Mouse (Mus musculus) intestine, embryonic 16.5 days (tissue): ENCODE data around the gene Cabcoco1. TPM values are rescaled to one million over a fixed set of nuclear protein-coding genes. Genes with fewer than 3 reads are reported as not detected.
A peak's percentile ranks its signal among the peaks of the same experiment; 100 is the strongest.

Experiments
- ATAC-seq: fragments of 200-750 bp; cut with Nextera tagmentation; 2 replicates; pipeline ENCODE4 v1.8.0; 2017; ENCODE audit warnings: moderate TSS enrichment, moderate library complexity
- H3K27ac ChIP-seq: fragments of 300-500 bp; sonication (generic); 2 replicates; pipeline ENCODE4 v1.5.1; 2014; ENCODE audit warnings: mild to moderate bottlenecking, low read length
- H3K27me3 ChIP-seq: fragments of 300-500 bp; sonication (generic); replicated peaks from 2 replicates; pipeline ENCODE4 v1.6.1; 2014; ENCODE audit warnings: low read length, control low read depth, mixed read lengths; ENCODE audit not compliant: control insufficient read depth, insufficient read depth
- H3K36me3 ChIP-seq: fragments of 300-500 bp; sonication (generic); 2 replicates; pipeline ENCODE4 v1.6.1; 2014; ENCODE audit warnings: low read length, control low read depth; ENCODE audit not compliant: control insufficient read depth, insufficient read depth
- H3K4me1 ChIP-seq: fragments of 300-500 bp; sonication (generic); 2 replicates; pipeline ENCODE4 v1.6.1; 2014; ENCODE audit warnings: low read length, control low read depth, mixed read lengths; ENCODE audit not compliant: control insufficient read depth, insufficient read depth
- H3K4me2 ChIP-seq: fragments of 300-500 bp; sonication (generic); 2 replicates; pipeline ENCODE4 v1.6.1; 2014; ENCODE audit warnings: low read depth, low read length, control low read depth
- H3K4me3 ChIP-seq: fragments of 300-500 bp; sonication (generic); 2 replicates; pipeline ENCODE4 v1.5.1; 2014; ENCODE audit warnings: mild to moderate bottlenecking, low read length
- H3K9ac ChIP-seq: fragments of 300-500 bp; sonication (generic); 2 replicates; pipeline ENCODE4 v1.6.1; 2014; ENCODE audit warnings: low read depth, low read length
- H3K9me3 ChIP-seq: fragments of 300-500 bp; sonication (generic); 2 replicates; pipeline ENCODE4 v1.6.1; 2016; ENCODE audit warnings: low read length, control low read depth; ENCODE audit not compliant: control insufficient read depth
- WGBS: fragments of 180-500 bp; shearing (Covaris S2); extraction: QIAGEN DNeasy Blood & Tissue Kit; methylation state at CpG from one replicate; pipeline ENCODE4 v1.1.7; 2014; 5-methylcytosine and 5-hydroxymethylcytosine counted together
- polyA plus RNA-seq: library from polyadenylated mRNA; unstranded; fragments of >200 nt; fragmentation: Nextera tagmentation; extraction: Ambion mirVana; gene quantifications from 2 replicates; pipeline ENCODE4 v1.2.1, GENCODE M21; 2015

Gene Cabcoco1
- polyA plus RNA-seq, 1 experiment from 2014 or later: 8.4 TPM

- H3K36me3 ChIP-seq: no peaks in the 10 kb centered on the region
- no peaks in the 10 kb centered on the region for H3K27me3 ChIP-seq
- 87% methylated on average over 14 of the region's 14 CpGs for WGBS
- no peak for ATAC-seq
- H3K4me3 ChIP-seq: no peak overlapping the region
- no peak overlapping the region for H3K9ac ChIP-seq
- peaks cover 13% of the 10 kb centered on the region for H3K4me1 ChIP-seq
- H3K27ac ChIP-seq: no peak overlapping the region
- no peak overlapping the region for H3K4me2 ChIP-seq
- H3K9me3 ChIP-seq: no peaks in the 10 kb centered on the region
Observed at GRCm38 (mm10) chr10:68444361-68445114, 97.2 kb downstream of the Cabcoco1 start.

GRCm38 (mm10) chr10:68443132-68443531 lies 98.6 kb downstream of the Cabcoco1 start:
- ATAC-seq: no peak
- H3K9me3 ChIP-seq: no peaks in the 10 kb centered on the region
- H3K9ac ChIP-seq: no peak overlapping the region
- no peaks in the 10 kb centered on the region for H3K36me3 ChIP-seq
- WGBS: 19% methylated on average over 7 of the region's 7 CpGs
- no peak overlapping the region for H3K4me2 ChIP-seq
- no peak overlapping the region for H3K27ac ChIP-seq
- peaks cover 13% of the 10 kb centered on the region for H3K4me1 ChIP-seq
- H3K27me3 ChIP-seq: no peaks in the 10 kb centered on the region
- no peak overlapping the region for H3K4me3 ChIP-seq

GRCm38 (mm10) chr10:68442713-68443112 lies 99.0 kb downstream of the Cabcoco1 start:
- Histone ChIP-seq H3K4me2 (no peak overlapping the region), H3K9ac (no peak overlapping the region), H3K27me3 (no peaks in the 10 kb centered on the region), H3K4me3 (no peak overlapping the region), H3K27ac (no peak overlapping the region), H3K4me1 (peaks cover 13% of the 10 kb centered on the region), H3K36me3 (no peaks in the 10 kb centered on the region), H3K9me3 (no peaks in the 10 kb centered on the region)
- 24% methylated on average over 3 of the region's 3 CpGs for WGBS
- ATAC-seq: no peak

- Histone ChIP-seq H3K27me3 (no peaks in the 10 kb centered on the region), H3K9ac (no peak overlapping the region), H3K4me2 (no peak overlapping the region), H3K4me1 (peaks cover 13% of the 10 kb centered on the region), H3K27ac (no peak overlapping the region), H3K9me3 (no peaks in the 10 kb centered on the region), H3K36me3 (no peaks in the 10 kb centered on the region), H3K4me3 (no peak overlapping the region)
- ATAC-seq: no peak
- WGBS: 70% methylated on average over 10 of the region's 10 CpGs
Observed at GRCm38 (mm10) chr10:68441931-68442662, 99.6 kb downstream of the Cabcoco1 start.

- Histone ChIP-seq H3K36me3 (no peaks in the 10 kb centered on the region), H3K27me3 (no peaks in the 10 kb centered on the region), H3K9ac (no peak overlapping the region), H3K9me3 (no peaks in the 10 kb centered on the region), H3K4me3 (no peak overlapping the region), H3K4me2 (no peak overlapping the region), H3K4me1 (peaks cover 8% of the 10 kb centered on the region), H3K27ac (no peak overlapping the region)
- 46% methylated on average over 8 of the region's 8 CpGs for WGBS
- ATAC-seq: no peak
Observed at GRCm38 (mm10) chr10:68440515-68440914, 101.2 kb downstream of the Cabcoco1 start.

GRCm38 (mm10) chr10:68435754-68436153 lies 105.9 kb downstream of the Cabcoco1 start:
- WGBS: 84% methylated on average over 7 of the region's 7 CpGs
- H3K9me3 ChIP-seq: no peaks in the 10 kb centered on the region

GRCm38 (mm10) chr10:68435001-68435560 lies 106.6 kb downstream of the Cabcoco1 start:
- 60% methylated on average over 13 of the region's 13 CpGs for WGBS
- Histone ChIP-seq H3K36me3 (no peaks in the 10 kb centered on the region), H3K9me3 (no peaks in the 10 kb centered on the region), H3K4me2 (no peak overlapping the region), H3K4me3 (no peak overlapping the region), H3K27ac (no peak overlapping the region; the same call in 1 of the 2 replicates), H3K9ac (no peak overlapping the region), H3K4me1 (peaks cover 5% of the 10 kb centered on the region; the same call in 1 of the 2 replicates), H3K27me3 (no peaks in the 10 kb centered on the region)
- ATAC-seq: peak; percentile 87

More at GRCm38 (mm10) chr10:68435754-68436153, 105.9 kb downstream of the Cabcoco1 start:
- no peak overlapping the region for H3K4me2 ChIP-seq
- H3K4me1 ChIP-seq: peaks cover 5% of the 10 kb centered on the region; the same call in 1 of the 2 replicates
- no peaks in the 10 kb centered on the region for H3K36me3 ChIP-seq
- no peak overlapping the region for H3K27ac ChIP-seq
- H3K9ac ChIP-seq: no peak overlapping the region
- no peak overlapping the region for H3K4me3 ChIP-seq
- H3K27me3 ChIP-seq: no peaks in the 10 kb centered on the region
- no peak for ATAC-seq

GRCm38 (mm10) chr10:68434045-68434639 lies 107.6 kb downstream of the Cabcoco1 start:
- no peaks in the 10 kb centered on the region for H3K27me3 ChIP-seq
- no peaks in the 10 kb centered on the region for H3K36me3 ChIP-seq
- H3K27ac ChIP-seq: no peak overlapping the region
- WGBS: 78% methylated on average over 9 of the region's 9 CpGs
- H3K9me3 ChIP-seq: no peaks in the 10 kb centered on the region
- no peak for ATAC-seq
- no peak overlapping the region for H3K4me3 ChIP-seq
- H3K9ac ChIP-seq: no peak overlapping the region
- peaks cover 5% of the 10 kb centered on the region; the same call in 1 of the 2 replicates for H3K4me1 ChIP-seq
- H3K4me2 ChIP-seq: no peak overlapping the region

GRCm38 (mm10) chr10:68431346-68431745 lies 110.3 kb downstream of the Cabcoco1 start:
- no peak overlapping the region for H3K27ac ChIP-seq
- H3K9me3 ChIP-seq: no peaks in the 10 kb centered on the region
- no peak overlapping the region for H3K4me2 ChIP-seq
- no peak overlapping the region for H3K9ac ChIP-seq
- H3K4me3 ChIP-seq: no peak overlapping the region
- H3K4me1 ChIP-seq: peaks cover 5% of the 10 kb centered on the region; the same call in 1 of the 2 replicates
- no peaks in the 10 kb centered on the region for H3K36me3 ChIP-seq
- WGBS: 86% methylated on average over 6 of the region's 6 CpGs
- ATAC-seq: no peak
- no peaks in the 10 kb centered on the region for H3K27me3 ChIP-seq
